Mouse (Mus musculus) mature B cell (primary cell): ENCODE data around the gene Abhd13.

Experiments
- in situ Hi-C: fragments of 300-500 bp; cut with MboI; formaldehyde crosslinking; loops from 2 replicates; pipeline ENCODE4 v1.14.3; 2019

Abhd13 gene

DNA sequence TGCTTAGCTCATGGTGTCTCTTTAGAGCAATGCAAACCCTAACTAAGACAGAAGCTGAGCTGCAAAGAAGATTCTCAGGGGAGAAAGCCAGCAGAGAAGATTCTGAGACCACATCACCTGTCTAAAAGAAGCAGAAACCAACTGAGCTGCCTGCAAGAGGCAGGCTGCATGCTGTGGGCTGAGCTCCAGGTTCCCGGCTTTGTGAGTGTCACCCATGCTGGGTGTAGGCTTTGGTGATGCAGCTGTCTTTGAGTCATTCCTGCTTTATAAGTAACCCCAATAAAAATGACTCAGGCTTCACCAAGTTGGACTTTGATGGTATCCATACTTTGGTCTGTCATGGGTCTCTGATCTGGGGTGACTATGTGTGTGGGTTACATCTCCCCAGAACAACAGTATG is 38.7 kb downstream of the Abhd13 start:
- in situ Hi-C loops = no loop called here

GRCm38 (mm10) chr8:10017231-10017630 is 39.7 kb downstream of the Abhd13 start:
- in situ Hi-C loops = no loop called here

DNA sequence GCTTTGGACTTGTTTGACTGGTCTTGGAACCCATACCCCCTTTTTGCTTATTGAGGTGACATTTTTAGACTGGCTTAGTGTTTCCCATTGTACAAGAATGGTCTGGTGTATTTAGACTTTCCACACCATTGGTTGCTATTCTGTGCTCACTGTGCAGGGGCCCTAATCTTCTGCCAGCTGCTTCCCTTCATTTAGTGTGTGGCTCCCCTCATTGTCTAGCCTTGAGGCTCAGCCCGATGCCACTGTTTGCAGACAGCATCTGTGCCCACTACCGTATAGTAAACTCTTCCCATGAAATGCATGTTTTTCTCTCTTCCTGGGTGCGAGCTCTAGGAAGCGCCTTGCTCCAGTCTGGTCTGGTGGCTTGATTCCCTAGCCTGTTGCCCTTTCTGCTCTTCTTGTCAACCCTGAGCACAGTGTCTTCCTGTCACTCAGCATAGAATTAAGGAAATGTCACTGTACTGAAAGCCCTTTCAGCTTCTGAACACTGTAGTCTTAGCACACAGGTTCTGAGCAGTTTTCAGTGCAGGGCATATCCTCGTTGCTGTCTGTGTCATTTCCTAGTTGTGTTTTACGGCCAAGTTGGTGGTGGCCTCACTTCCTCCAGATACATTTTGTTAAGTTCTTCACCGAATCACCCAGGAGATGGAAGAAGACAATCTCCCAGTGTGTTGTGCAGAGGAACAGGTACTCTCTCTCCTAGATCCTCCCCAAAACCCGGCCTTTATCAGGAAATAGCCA is 53.0 kb downstream of the Abhd13 start:
- in situ Hi-C loops = no loop called here

DNA sequence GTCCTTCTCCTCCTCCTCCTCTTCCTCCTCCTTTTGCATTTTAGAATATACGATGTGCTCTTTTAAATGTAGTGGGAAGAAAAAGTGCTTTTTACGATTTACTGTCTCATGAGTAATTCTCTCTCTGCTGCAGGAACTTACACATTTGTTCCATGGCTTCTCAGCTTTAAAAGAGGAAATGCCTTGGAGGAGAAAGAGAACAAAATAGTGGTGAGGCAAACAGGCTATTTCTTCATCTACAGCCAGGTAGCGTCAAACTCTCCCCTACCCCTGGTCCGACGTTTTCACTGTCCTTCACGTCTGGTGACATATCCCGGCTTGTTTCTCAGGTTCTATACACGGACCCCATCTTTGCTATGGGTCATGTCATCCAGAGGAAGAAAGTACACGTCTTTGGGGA is 53.7 kb downstream of the Abhd13 start:
- in situ Hi-C loops = no loop called here

- in situ Hi-C loops = no loop called here
These were observed 63.4 kb downstream of the Abhd13 start for GRCm38 (mm10) chr8:10040866-10041265.
